Mouse (Mus musculus): ENCODE measurements around the gene Slc6a5.

- TF ChIP-seq POLR2A (IDR thresholded peaks at IDR 0.05; ENCODE audit: control insufficient read depth, extremely low read depth, insufficient read depth, low read length, poor library complexity) (no peak), CTCF (IDR thresholded peaks at IDR 0.05; ENCODE audit: borderline replicate concordance, control insufficient read depth, extremely low read depth, insufficient read depth, low read length, poor library complexity) (no peak)
Observed at GRCm38 (mm10) chr7:49942023-49942422, 32.1 kb downstream of the Slc6a5 start.
